Mouse (Mus musculus): Measurements from ENCODE around the gene Il3. TPM values are rescaled to one million over a fixed set of nuclear protein-coding genes. Genes with fewer than 3 reads are reported as not detected.
"Not testable (repeated sequence)": the region's sequence is repeated elsewhere in the genome, so short reads cannot be mapped to it uniquely, and the experiment has no call there.

Gene Il3
- polyA plus RNA-seq, 1 experiment from 2014 or later = not detected

GRCm38 (mm10) chr11:54304471-54304873, 37.4 kb upstream of the Il3 start:
- Histone ChIP-seq H3K4me1 (replicated peaks; ENCODE audit: control insufficient read depth, insufficient read depth, low read length) (peaks cover 25% of the 10 kb centered on the region), H3K4me2 (ENCODE audit: low read length) (peak overlapping the region; percentile 65), H3K27me3 (replicated peaks; ENCODE audit: control insufficient read depth, insufficient read depth, low read length) (no peaks in the 10 kb centered on the region), H3K27ac (ENCODE audit: low read length) (peak overlapping the region; percentile 84), H3K4me3 (replicated peaks; ENCODE audit: low read length) (peak overlapping the region; percentile 71), H3K9me3 (ENCODE audit: control insufficient read depth, low read length) (no peaks in the 10 kb centered on the region), H3K36me3 (ENCODE audit: control insufficient read depth, insufficient read depth) (no peaks in the 10 kb centered on the region), H3K9ac (replicated peaks; ENCODE audit: low read depth, low read length) (peak overlapping the region; percentile 82)
- ATAC-seq = peak; percentile 21; the same call in 1 of the 2 replicates
- 2% methylated on average over 7 of the region's 7 CpGs for WGBS

- Histone ChIP-seq H3K9me3 (ENCODE audit: control insufficient read depth, low read length) (no peaks in the 10 kb centered on the region), H3K4me3 (replicated peaks; ENCODE audit: low read length) (peak within 1 kb of the TSS; percentile 71), H3K27ac (ENCODE audit: low read length) (peak within 1 kb of the TSS; percentile 84), H3K9ac (replicated peaks; ENCODE audit: low read depth, low read length) (peak within 1 kb of the TSS; percentile 82), H3K36me3 (ENCODE audit: control insufficient read depth, insufficient read depth) (no peaks in the 10 kb centered on the region), H3K4me2 (ENCODE audit: low read length) (peak within 1 kb of the TSS; percentile 65), H3K27me3 (replicated peaks; ENCODE audit: control insufficient read depth, insufficient read depth, low read length) (no peaks in the 10 kb centered on the region), H3K4me1 (replicated peaks; ENCODE audit: control insufficient read depth, insufficient read depth, low read length) (peaks cover 25% of the 10 kb centered on the region)
- ATAC-seq = peak; percentile 81
- WGBS = 0% methylated on average over 48 of the region's 59 CpGs
These were observed 36.8 kb upstream of the Il3 start, which contains the start of gene Acsl6 for GRCm38 (mm10) chr11:54303728-54304470. Acsl6 (plus strand) TSS chr11:54303798.

- Histone ChIP-seq H3K4me1 (replicated peaks; ENCODE audit: control insufficient read depth, insufficient read depth, low read length) (peaks cover 25% of the 10 kb centered on the region), H3K9me3 (ENCODE audit: control insufficient read depth, low read length) (no peaks in the 10 kb centered on the region), H3K36me3 (ENCODE audit: control insufficient read depth, insufficient read depth) (no peaks in the 10 kb centered on the region), H3K4me2 (ENCODE audit: low read length) (peak overlapping the region; percentile 65), H3K4me3 (replicated peaks; ENCODE audit: low read length) (peak overlapping the region; percentile 71), H3K9ac (replicated peaks; ENCODE audit: low read depth, low read length) (peak overlapping the region; percentile 82), H3K27ac (ENCODE audit: low read length) (peak overlapping the region; percentile 84), H3K27me3 (replicated peaks; ENCODE audit: control insufficient read depth, insufficient read depth, low read length) (no peaks in the 10 kb centered on the region)
- ATAC-seq = 0 out of 2 replicates have a peak, but pooled peaks have one; percentile 5
- WGBS = 19% methylated on average over 6 of the region's 6 CpGs
These were observed 36.1 kb upstream of the Il3 start for GRCm38 (mm10) chr11:54303076-54303727.

GRCm38 (mm10) chr11:54302606-54303005, 35.5 kb upstream of the Il3 start:
- Histone ChIP-seq H3K4me1 (replicated peaks; ENCODE audit: control insufficient read depth, insufficient read depth, low read length) (peaks cover 25% of the 10 kb centered on the region), H3K36me3 (ENCODE audit: control insufficient read depth, insufficient read depth) (no peaks in the 10 kb centered on the region), H3K27ac (ENCODE audit: low read length) (no peak overlapping the region), H3K4me3 (replicated peaks; ENCODE audit: low read length) (no peak overlapping the region), H3K4me2 (ENCODE audit: low read length) (no peak overlapping the region), H3K9me3 (ENCODE audit: control insufficient read depth, low read length) (no peaks in the 10 kb centered on the region), H3K9ac (replicated peaks; ENCODE audit: low read depth, low read length) (no peak overlapping the region), H3K27me3 (replicated peaks; ENCODE audit: control insufficient read depth, insufficient read depth, low read length) (no peaks in the 10 kb centered on the region)
- ATAC-seq = no peak
- 84% methylated on average over 3 of the region's 3 CpGs for WGBS

- WGBS = 90% methylated on average over 8 of the region's 8 CpGs
- Histone ChIP-seq H3K4me1 (replicated peaks; ENCODE audit: control insufficient read depth, insufficient read depth, low read length) (peaks cover 23% of the 10 kb centered on the region), H3K4me3 (replicated peaks; ENCODE audit: low read length) (no peak overlapping the region), H3K9me3 (ENCODE audit: control insufficient read depth, low read length) (no peaks in the 10 kb centered on the region), H3K27ac (ENCODE audit: low read length) (no peak overlapping the region), H3K27me3 (replicated peaks; ENCODE audit: control insufficient read depth, insufficient read depth, low read length) (no peaks in the 10 kb centered on the region), H3K9ac (replicated peaks; ENCODE audit: low read depth, low read length) (no peak overlapping the region), H3K4me2 (ENCODE audit: low read length) (no peak overlapping the region), H3K36me3 (ENCODE audit: control insufficient read depth, insufficient read depth) (no peaks in the 10 kb centered on the region)
- no peak for ATAC-seq
These were observed 34.9 kb upstream of the Il3 start for GRCm38 (mm10) chr11:54301994-54302393.

- H3K36me3 ChIP-seq (ENCODE audit: control insufficient read depth, insufficient read depth) = no peaks in the 10 kb centered on the region
- no peak overlapping the region for H3K9ac ChIP-seq (replicated peaks; ENCODE audit: low read depth, low read length)
- H3K27me3 ChIP-seq (replicated peaks; ENCODE audit: control insufficient read depth, insufficient read depth, low read length) = no peaks in the 10 kb centered on the region
- H3K4me3 ChIP-seq (replicated peaks; ENCODE audit: low read length) = no peak overlapping the region
- no peak for ATAC-seq
- no peak overlapping the region for H3K27ac ChIP-seq (ENCODE audit: low read length)
- no peaks in the 10 kb centered on the region for H3K9me3 ChIP-seq (ENCODE audit: control insufficient read depth, low read length)
- H3K4me1 ChIP-seq (replicated peaks; ENCODE audit: control insufficient read depth, insufficient read depth, low read length) = peaks cover 6% of the 10 kb centered on the region; the same call in 1 of the 2 replicates
- no peak overlapping the region for H3K4me2 ChIP-seq (ENCODE audit: low read length)
These were observed 31.7 kb upstream of the Il3 start for GRCm38 (mm10) chr11:54298777-54299176.

GRCm38 (mm10) chr11:54297471-54297870, 30.4 kb upstream of the Il3 start:
- not testable (repeated sequence) for ATAC-seq; H3K9me3 ChIP-seq (ENCODE audit: control insufficient read depth, low read length)
- WGBS = 86% methylated on average over 2 of the region's 2 CpGs

GRCm38 (mm10) chr11:54296734-54297133, 29.7 kb upstream of the Il3 start:
- no peak for ATAC-seq
- Histone ChIP-seq H3K4me2 (ENCODE audit: low read length) (no peak overlapping the region), H3K27ac (ENCODE audit: low read length) (no peak overlapping the region), H3K9ac (replicated peaks; ENCODE audit: low read depth, low read length) (no peak overlapping the region), H3K27me3 (replicated peaks; ENCODE audit: control insufficient read depth, insufficient read depth, low read length) (no peaks in the 10 kb centered on the region), H3K4me3 (replicated peaks; ENCODE audit: low read length) (no peak overlapping the region), H3K9me3 (ENCODE audit: control insufficient read depth, low read length) (no peaks in the 10 kb centered on the region), H3K4me1 (replicated peaks; ENCODE audit: control insufficient read depth, insufficient read depth, low read length) (no peaks in the 10 kb centered on the region), H3K36me3 (ENCODE audit: control insufficient read depth, insufficient read depth) (no peaks in the 10 kb centered on the region)
- 86% methylated on average over 1 of the region's 1 CpGs for WGBS

More at GRCm38 (mm10) chr11:54297471-54297870, 30.4 kb upstream of the Il3 start:
- not testable (repeated sequence) for H3K9ac ChIP-seq (replicated peaks; ENCODE audit: low read depth, low read length); H3K4me1 ChIP-seq (replicated peaks; ENCODE audit: control insufficient read depth, insufficient read depth, low read length); H3K27ac ChIP-seq (ENCODE audit: low read length); H3K36me3 ChIP-seq (ENCODE audit: control insufficient read depth, insufficient read depth); H3K27me3 ChIP-seq (replicated peaks; ENCODE audit: control insufficient read depth, insufficient read depth, low read length); H3K4me2 ChIP-seq (ENCODE audit: low read length); H3K4me3 ChIP-seq (replicated peaks; ENCODE audit: low read length)

GRCm38 (mm10) chr11:54295971-54296370, 28.9 kb upstream of the Il3 start:
- no peak overlapping the region for H3K4me3 ChIP-seq (replicated peaks; ENCODE audit: low read length)
- H3K9ac ChIP-seq (replicated peaks; ENCODE audit: low read depth, low read length) = no peak overlapping the region
- no peaks in the 10 kb centered on the region for H3K4me1 ChIP-seq (replicated peaks; ENCODE audit: control insufficient read depth, insufficient read depth, low read length)
- no peak overlapping the region for H3K4me2 ChIP-seq (ENCODE audit: low read length)
- no peaks in the 10 kb centered on the region for H3K9me3 ChIP-seq (ENCODE audit: control insufficient read depth, low read length)
- H3K27ac ChIP-seq (ENCODE audit: low read length) = no peak overlapping the region
- no peaks in the 10 kb centered on the region for H3K27me3 ChIP-seq (replicated peaks; ENCODE audit: control insufficient read depth, insufficient read depth, low read length)
- WGBS = 85% methylated on average over 4 of the region's 4 CpGs
- no peaks in the 10 kb centered on the region for H3K36me3 ChIP-seq (ENCODE audit: control insufficient read depth, insufficient read depth)
- ATAC-seq = no peak

All from forebrain, embryonic 16.5 days (tissue).